Mouse (Mus musculus) embryonic fibroblast, embryonic 13.5 days (primary cell): ENCODE data around the gene Mta3.

Experiments
- CTCF ChIP-seq: IDR thresholded peaks from 2 replicates; pipeline ENCODE4 v1.5.1; 2011; ENCODE audit warnings: mild to moderate bottlenecking, control low read depth, low read length, moderate library complexity, borderline replicate concordance; ENCODE audit not compliant: insufficient read depth
- POLR2A ChIP-seq: IDR thresholded peaks from 2 replicates; pipeline ENCODE4 v1.6.1; 2011; ENCODE audit warnings: low read depth, mild to moderate bottlenecking, control low read depth, low read length, moderate library complexity

DNA sequence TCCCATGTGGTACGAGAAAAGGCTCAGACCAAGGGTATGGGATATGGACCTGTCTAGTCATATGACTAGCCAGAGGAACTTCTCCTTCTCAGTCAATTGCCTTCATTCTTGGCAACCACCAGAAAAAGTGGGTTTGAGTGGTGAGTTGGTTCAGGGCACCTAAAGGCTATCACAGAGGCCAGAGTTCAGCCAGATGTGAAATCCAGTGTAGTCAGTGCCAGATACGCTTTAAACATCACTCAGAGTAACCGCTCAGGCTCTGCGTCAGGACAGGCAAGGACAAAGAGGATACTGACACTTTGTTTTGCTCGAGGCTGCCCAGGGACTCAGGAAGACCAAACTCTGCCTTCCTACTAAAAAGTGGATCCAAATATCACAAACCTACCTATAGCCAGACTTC is 135.0 kb downstream of the Mta3 start:
- no peak for TF ChIP-seq CTCF
- TF ChIP-seq POLR2A: no peak
